Mouse (Mus musculus) common myeloid progenitor, adult 5-6 weeks (primary cell): ENCODE measurements around the gene Cltb. TPM values are rescaled to one million over a fixed set of nuclear protein-coding genes. Genes with fewer than 3 reads are reported as not detected.
A peak's percentile ranks its signal among the peaks of the same experiment; 100 is the strongest.

ENCODE experiments used
- ATAC-seq: replicated peaks from 2 replicates; pipeline ENCODE4 v1.8.0; 2016; ENCODE audit warnings: low read depth, mild to moderate bottlenecking, moderate TSS enrichment, inconsistent platforms; ENCODE audit not compliant: poor library complexity, severe bottlenecking
- total RNA-seq: library from RNA; stranded (forward); fragments of 200-1000, 187-1606 nt; gene quantifications from 2 replicates; pipeline ENCODE4 v1.2.3, GENCODE M21; 2017

Cltb gene
- total RNA-seq, 1 experiment from 2014 or later = 23.5 TPM

DNA sequence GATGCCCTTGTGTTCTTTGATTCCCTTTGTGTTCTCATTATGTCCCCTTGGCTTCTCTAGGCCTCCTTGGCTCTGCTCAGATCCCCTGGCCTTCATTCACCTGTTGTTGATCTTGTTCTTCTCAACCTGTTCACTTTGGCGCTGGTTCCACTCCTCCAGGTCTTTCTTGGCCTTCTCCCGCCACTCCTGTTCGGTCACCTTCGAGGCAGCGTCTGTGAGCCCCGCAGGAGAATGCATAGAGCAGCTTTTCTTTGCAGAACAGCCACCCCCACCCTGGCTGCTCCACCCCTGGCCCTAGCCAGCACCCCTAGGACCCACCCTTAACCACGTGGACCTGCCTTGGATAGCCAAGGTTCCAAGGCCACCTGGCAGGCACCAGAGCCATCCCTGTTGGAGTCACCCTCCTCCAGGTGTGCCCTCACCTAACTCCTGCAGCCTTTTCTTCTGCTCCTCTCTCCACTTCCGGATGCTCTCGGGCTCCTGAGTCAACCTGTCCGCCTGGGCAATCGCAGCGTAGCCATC is 12.5 kb downstream of the Cltb start:
- ATAC-seq = no peak

DNA sequence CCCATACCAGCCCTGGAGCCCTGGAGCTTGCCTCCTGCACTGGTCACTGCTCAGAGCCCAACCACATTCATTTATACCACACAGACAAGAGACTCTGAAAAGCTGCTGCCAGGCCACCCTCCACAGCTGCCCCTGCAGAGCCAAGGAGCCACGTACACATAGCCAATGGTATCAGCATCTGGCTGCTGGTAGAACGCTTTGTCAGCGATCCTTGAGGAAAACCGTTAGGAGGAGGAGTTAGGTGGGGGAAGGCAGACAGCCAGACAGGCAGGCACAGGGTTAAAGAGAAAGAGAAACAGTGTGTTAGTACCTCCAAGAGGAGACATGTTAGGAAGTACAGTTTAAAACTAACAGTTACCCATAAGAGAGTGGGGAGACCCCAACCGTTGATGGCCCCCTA is 14.3 kb downstream of the Cltb start:
- no peak for ATAC-seq

DNA sequence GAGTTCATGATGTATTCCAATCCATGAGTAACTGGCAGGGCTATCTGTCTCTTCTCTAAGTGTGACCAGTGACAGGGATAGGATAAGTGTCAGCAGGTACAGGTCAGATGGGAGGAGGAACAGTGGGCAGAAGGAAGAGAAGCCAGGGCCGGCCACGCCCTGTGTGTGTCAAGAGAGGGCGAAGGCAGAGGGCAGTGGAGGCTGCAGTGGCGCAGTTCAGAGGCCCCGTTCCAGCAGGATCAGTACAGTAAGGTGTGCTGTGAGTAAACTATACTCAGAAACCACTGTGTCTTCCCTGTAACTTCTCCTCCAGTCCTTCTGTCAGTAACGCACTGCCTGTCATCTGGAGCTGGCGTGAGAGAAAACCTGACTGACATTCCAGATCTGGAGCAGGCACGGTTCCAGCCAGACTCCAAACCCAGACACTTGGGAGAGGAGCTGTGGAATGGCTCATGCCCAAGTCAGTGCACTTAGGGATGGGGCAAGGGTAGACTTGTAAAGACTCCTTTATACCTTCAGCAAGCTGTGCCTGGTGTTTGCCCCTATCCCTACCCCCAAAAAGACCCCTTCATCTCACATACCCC is 14.9 kb downstream of the Cltb start:
- no peak for ATAC-seq

DNA sequence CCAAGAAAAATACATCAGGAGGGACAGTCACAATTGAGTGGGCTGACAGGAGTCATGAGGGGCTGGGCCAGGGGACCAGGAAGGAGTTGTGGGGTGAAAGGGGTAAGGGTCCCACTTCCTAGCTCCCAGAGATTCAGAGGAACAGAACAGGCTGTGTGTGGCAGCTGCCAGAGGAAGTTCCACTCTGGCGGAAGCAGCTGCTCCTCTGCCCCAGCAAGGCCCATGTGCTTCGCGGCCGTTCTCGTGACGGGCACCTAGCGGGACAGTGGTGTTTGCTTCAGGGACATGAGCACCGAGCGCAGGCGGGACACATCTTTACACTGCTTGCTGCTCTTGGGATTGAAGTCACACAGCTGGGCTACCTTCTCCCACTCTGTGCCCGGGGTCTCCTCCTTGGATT is 17.5 kb downstream of the Cltb start:
- no peak for ATAC-seq

DNA sequence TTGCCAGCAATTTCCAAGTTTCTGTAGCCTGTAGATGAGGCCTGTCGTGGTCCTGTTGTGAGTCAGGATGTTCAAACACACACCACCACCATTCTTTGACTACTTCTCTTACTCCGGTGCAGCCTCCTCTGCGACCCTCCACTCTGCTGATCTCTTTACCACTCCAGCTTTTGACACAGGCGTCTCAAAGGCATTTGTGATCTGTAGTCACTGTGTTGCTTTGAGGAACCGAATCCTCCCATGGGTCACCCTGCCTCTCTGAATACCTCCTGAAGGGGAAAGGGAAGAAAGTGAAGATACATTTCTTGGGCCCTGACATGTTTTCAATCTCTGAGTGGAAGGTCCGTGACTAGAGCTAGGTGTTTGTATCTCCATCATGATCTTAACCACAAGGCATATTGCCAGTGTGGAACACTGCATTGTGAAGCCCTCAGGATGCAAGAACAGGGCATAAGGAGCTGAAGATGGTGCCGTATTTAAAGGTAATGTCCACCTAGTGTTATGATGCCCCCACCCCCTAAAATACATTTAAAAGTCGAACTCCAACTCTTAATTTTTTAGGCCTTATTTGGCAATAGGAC is 19.3 kb downstream of the Cltb start:
- no peak for ATAC-seq

DNA sequence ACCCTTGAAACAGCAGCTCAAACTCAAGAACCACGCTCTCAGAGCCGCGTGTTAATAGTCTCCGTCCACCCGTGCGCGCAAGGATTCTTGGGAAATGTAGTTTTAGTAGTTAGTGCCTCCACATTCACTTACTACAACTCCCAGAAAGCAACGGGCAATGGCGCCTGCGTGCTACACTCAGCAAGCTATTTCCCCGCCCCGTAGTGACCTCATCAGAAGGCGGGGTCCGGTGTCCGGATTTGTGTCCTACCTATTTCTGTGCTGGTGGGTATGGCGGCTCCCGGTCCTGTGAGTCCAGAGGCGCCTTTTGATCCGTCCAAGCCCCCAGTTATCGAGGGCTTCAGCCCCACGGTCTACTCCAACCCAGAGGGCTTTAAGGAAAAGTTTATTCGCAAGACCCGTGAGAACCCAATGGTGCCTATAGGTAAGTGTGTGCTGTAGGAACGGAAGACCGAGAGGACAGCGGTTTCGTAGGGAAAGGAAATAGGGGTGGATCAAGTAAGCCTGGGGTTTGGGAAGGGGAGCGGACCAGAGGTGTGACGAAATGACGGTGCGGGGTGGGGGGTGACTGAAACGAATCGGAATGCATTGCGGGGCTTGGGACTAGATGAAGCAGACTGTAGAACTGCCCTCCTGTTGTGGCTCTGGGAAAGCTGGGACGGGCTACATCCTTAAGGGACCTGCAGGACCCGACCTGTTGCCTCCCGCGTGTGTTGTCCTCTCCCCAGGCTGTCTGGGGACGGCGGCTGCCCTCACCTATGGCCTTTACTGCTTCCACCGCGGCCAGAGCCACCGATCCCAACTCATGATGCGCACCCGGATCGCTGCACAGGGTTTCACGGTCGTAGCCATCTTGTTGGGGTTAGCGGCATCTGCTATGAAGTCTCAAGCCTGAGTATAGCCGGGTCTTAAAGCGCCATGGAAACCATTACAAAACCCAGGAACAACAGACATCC is 20.9 kb downstream of the Cltb start, which contains the start of the genes Nop16 and Higd2a:
TSS of gene Nop16 (minus strand) at position 95 of the 956 bp plus-strand sequence.
TSS of gene Higd2a (plus strand) at position 212 of the 956 bp plus-strand sequence.
- peak; percentile 92 for ATAC-seq

DNA sequence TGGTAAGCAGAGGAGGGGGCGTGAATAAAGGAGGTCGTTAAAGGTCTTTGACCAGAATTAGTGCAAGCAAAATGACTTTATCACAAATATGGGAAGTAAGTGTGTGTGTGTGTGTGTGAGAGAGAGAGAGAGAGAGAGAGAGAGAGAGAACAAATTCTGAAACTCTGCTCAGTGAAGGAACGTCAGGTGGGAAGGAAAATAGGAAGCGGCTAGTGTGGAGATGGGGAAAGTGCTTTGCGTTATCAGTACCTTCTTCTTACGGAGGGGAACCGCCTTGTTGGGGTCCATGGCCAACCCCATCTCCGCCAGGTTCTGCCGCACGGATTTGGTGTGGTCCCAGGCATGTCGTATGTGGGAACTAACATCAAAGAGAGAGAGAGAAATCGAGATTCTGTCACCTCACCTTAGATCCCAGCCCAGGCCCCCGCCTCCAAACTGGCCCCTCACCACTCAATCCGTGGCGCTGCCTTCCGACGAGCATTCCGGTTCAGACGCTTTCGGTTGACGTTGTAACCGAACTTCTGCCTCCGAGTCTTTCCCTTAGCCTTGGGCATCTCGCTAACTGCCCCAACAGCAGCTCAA is 21.6 kb downstream of the Cltb start:
- peak; percentile 23; the same call in 1 of the 2 replicates for ATAC-seq

DNA sequence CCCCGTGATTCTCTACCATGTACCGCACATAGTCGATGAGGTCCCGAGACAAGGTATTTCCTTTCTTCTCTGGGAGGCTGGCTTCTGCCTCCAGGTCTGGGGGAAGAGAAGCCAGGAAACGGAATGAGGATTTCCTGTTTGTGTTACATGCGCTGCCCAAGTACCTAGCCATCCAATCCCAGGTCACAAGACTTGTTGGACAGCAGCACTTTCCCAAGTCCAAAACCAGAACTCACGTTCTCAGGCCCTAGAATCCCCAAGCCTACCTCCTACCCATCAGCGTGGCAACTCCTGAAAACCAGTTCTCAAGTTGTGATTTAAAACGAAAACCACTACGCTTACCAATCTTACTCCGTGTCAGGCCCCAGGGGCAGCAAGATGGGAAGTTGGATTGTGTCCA is 25.3 kb downstream of the Cltb start:
- no peak for ATAC-seq

DNA sequence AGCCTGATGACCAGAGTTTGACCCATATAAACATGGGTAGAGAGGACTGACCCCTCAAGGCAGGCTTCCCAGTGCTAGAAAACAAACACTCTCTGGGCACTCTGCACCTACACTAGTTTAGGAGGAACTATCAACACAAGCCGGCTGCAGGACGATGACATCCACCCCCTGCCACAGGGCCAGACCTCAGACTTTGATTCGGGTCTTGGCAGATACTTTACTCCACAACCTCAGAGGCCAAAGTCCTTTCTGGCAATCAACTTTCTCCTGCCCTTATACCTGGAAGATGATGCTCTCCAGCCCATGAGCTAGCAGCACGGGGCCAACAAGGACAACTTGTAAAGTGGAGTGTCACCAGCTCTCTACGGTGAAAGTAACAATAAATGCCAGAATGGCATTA is 28.3 kb downstream of the Cltb start:
- no peak for ATAC-seq

DNA sequence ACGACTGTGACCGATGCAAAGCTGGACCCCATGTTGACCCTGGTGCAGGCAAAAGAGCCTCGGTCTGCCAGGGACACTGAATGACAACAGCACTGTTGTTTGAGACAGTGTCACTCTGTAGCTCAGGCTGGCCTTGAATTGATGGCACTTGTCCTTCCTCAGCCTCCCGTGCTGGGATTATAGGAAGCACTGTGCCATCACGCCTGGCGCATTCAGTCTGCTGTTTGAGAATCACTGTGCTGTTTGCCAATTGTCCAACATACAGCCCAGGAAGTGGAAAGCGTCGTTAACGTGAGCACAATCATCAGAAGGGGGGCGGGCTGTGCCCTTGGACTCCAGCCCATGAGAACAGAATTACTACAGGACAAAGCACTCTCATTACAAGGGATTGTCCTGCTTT is 29.0 kb downstream of the Cltb start:
- ATAC-seq = no peak

DNA sequence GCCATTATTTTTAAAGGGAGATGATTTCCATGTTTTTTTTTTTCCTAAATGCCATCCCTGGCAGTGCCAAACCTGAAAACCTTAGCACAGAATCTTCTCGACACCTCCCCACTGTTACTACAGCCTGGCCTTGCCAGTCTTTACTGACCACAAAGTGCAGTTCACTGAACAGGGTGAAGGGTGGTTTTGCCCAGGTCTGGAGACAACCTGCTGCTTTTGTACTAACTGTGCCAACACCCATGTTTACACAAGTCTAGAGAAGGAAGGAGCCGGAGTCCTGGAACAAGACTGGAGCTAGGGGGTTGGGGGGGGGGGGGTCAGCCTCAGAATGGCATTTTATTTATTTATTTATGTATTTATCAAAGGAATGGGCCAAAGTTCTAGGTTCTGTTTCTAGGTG is 29.8 kb downstream of the Cltb start:
- no peak for ATAC-seq

DNA sequence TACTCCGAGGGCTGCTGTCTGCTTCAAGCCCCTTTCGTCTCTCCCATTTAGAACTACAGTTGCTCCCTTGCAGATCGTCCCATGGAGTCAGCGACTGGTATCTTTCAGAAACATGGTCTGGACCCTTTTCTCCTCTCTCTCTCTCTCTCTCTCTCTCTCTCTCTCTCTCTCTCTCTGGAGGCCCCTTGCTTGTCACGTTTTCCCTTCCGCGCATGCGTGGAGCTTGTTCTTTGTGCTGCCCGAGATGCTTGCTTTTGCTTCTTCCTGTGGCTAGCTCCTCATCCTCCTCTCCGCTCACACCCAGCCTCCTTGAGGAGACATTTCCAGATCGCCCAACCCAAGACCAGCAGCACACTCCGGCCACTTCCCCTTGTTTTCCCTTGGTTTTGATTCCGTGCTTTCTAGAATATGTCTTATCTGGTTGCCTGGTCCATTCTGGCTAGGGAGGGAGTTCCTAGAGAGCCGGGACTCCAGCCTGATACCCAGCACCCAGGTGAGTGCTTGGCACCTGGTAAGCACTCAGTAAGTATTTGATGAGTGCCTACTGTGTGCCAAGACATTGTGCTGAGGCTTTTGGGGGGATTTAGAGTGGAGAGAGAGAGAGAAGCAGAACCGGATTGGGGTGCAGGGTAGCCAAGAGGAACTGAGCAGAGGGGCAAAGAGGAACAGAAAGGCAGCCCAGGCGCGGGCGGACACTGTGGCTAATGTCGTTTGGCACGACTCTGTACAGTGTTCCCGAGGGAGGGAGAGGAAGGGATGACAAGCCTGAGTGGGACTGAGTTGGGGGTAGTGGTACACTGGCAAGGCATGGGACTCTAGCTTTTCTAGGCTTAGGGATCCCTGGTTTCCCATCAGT is 33.3 kb downstream of the Cltb start:
- peak; percentile 71 for ATAC-seq

DNA sequence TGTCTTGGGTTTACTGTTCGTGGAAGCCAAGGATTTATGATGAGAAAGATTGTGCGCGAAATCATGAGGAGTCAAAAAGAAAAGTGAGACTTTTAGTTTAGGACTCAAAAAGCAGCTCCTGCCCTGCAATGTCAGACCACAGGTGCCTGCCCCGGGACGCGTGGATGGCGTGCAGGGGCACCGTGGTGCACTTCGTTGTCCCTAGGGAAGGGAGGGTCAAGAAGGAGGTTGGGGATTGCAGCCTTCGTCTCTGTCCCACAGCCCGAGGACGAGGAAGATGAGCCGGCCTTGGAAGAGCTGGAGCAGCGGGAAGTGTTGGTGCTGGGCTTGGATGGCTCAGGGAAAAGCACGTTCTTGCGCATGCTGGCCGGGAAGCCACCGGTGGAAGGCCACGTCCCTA is 35.7 kb downstream of the Cltb start:
- no peak for ATAC-seq

DNA sequence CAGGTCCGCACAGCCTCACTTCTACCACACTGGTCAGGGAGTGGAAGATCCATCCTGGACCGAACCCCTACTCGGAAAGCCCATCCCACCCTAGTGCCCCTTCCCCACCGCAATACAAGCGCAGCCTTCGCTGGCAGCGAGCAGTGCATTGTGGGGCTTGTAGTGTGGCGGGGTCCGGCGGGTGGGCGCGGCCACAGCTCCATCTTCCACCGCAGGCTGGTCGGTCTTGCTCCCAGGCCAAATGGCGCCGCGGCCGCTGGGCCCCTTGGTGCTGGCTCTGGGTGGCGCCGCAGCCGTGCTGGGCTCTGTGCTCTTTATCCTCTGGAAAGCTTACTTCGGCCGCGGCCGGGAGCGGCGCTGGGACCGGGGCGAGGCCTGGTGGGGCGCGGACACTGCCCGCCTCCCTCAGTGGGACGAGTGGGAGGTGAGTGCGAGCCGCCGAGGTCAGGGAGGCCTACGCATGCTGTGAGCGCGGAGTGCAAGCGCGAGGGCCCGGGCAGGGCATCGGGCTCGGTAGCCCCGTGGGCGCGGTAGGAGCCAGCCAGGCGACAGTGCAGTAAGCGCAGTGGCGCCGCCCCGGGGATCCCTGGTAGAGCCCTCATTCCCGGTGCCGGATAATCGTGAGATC is 36.2 kb downstream of the Cltb start, which contains the start of gene Arl10:
TSS of gene Arl10 (plus strand) at position 162 of the 628 bp plus-strand sequence.
- ATAC-seq = peak; percentile 63

DNA sequence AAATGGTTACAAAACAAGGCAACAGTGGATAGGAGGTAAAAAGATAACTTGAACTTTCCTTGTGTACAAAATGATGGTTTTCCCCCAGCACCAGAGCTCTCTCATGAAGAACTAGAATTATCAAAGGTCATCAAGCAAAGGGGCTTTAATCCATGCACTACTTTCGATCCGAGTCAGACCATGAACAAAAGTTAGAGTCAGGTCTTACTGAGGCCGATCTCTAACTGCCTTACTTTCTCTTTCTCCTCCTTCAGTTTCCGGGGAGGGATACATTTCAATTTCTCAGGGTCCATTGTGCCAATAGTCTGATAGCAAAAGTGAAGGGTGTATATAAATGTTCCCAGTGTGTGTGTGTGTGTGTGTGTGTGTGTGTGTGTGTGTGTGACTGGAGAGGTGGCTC is 38.5 kb downstream of the Cltb start:
- ATAC-seq = no peak

DNA sequence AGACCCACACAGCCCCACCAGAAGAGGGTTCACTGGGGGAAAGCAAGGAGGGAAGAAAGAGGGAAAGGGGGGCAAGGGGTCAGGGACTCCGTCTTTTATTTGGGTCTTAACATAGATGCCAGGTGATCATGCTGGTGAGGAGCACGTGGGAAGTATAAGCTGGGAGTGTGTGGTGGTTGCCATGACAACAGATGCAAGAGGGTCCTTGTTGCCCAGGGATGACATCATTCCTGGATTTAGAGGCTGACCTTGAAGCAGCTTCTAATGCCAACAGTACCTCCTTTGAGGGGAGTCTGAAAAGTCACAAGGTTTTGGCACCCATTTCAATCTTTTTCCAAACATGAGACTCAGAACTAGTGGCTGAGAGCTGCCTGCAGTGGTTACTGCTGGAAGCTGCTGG is 39.5 kb downstream of the Cltb start:
- ATAC-seq = no peak

DNA sequence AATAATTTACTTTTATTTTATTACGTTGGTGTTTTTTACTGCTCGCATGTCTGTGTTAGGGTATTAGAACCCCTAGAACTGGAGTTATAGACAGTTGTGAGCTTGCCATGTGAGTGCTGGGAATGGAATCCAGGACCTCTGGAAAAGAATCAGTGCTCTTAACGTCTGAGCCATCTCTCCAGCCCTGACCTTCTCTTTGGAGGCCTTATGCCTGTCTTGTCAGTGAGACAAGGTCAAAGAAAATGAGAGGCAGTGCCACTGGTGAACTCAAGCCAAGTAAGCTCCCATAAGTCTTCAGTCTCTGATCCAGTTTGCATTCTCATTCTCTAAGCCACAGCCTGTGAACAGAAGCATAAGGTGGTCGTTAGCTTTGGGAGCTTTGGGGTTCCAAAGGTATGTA is 40.4 kb downstream of the Cltb start:
- ATAC-seq = no peak

DNA sequence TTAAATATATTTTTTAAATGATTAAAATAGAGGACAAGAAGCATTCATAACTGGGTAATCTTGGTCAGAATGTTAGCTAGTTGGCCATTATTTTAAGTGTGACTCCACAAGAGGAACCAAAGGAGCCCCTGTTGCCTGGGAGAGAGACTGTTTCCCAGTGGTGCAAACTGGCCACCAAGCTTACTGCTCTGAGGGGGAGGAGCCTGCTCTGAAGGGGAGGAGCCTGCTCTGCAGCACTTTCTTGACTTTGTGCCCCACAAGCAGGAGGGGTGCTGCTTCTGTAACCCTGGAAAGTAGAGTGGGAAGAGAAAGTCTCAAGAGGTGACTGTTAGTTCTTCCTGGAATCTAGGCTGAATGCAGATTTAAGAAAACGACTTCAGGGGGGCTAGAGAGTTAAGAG is 41.9 kb downstream of the Cltb start:
- no peak for ATAC-seq

DNA sequence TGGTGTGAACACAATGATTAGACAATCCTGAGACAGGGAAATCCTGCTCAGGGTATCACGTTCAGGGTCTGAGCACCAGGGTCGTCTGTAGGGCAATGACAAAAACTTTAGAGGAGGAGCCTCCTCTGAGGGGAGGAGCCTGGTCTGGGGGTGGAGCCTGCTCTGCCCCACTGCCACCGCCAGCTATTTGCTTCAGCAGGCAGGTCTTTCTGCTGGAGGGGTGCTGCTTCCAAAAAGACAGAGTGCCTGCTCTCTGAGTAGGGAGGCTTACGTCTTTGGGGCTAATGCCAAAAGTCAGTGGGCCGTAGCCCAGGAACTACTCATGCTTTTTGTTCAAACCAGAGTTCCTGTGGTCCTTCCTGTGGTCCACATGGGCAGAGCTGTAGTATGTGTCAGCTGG is 42.8 kb downstream of the Cltb start:
- no peak for ATAC-seq
